8 mouse cellular contexts compared by ENCODE assay signal in genomic region chr11:31759868-31760765, GRCm38 (mm10).
DNase-seq lines count a peak whose midpoint lies in the region; ATAC-seq lines count a peak whose summit lies in the region.

No protein-coding gene starts in this region.

- no peak for ATAC-seq in kidney, embryonic 15.5 days (replicated peaks; ENCODE audit: low FRiP score)
- ATAC-seq in neural tube, embryonic 14.5 days (ENCODE audit: low read depth) = peak; percentile 59; the same call in 1 of the 2 replicates
- ATAC-seq in megakaryocyte-erythroid progenitor cell, adult 5-6 weeks (replicated peaks; ENCODE audit: low FRiP score, low TSS enrichment, poor library complexity, severe bottlenecking) = no peak

- H3K4me3 ChIP-seq in kidney, embryonic 15.5 days (replicated peaks) = no peak overlapping the region
- no peak overlapping the region for H3K4me3 ChIP-seq in neural tube, embryonic 14.5 days (ENCODE audit: low read depth, low read length)

- no peaks in the 10 kb centered on the region for H3K27me3 ChIP-seq in kidney, embryonic 15.5 days
- H3K27me3 ChIP-seq in neural tube, embryonic 14.5 days (ENCODE audit: control insufficient read depth, insufficient read depth, low read length) = no peaks in the 10 kb centered on the region

- DNase-seq in kidney, adult 18-20 months = peak; percentile 21
- peak; percentile 65 for DNase-seq in T-cell, adult 2 months (ENCODE audit: low spot score)
- DNase-seq in frontal cortex, postnatal 10 days (ENCODE audit: low spot score in 2 of 2) = peak; percentile 37 to 55
- DNase-seq in layer of hippocampus, adult 9-11 months = peak; percentile 68
- DNase-seq in ovary, postnatal 14 days (ENCODE audit: low spot score) = no peak

- H3K36me3 ChIP-seq in kidney, embryonic 15.5 days = no peaks in the 10 kb centered on the region
- no peaks in the 10 kb centered on the region for H3K36me3 ChIP-seq in neural tube, embryonic 14.5 days (ENCODE audit: control insufficient read depth, insufficient read depth, low read length)

- no peaks in the 10 kb centered on the region for H3K9me3 ChIP-seq in kidney, embryonic 15.5 days (replicated peaks)
- no peaks in the 10 kb centered on the region for H3K9me3 ChIP-seq in neural tube, embryonic 14.5 days (ENCODE audit: control insufficient read depth, low read length)

- 68% methylated on average over 9 of the region's 9 CpGs for WGBS in kidney, embryonic 15.5 days
- 41% methylated on average over 9 of the region's 9 CpGs for WGBS in neural tube, embryonic 14.5 days

- no peaks in the 10 kb centered on the region for H3K4me1 ChIP-seq in kidney, embryonic 15.5 days
- 0 out of 2 replicates have a peak, but pooled peaks cover 3% of the 10 kb centered on the region for H3K4me1 ChIP-seq in neural tube, embryonic 14.5 days (ENCODE audit: control insufficient read depth, insufficient read depth, low read length)

- no peak overlapping the region for H3K27ac ChIP-seq in kidney, embryonic 15.5 days
- no peak overlapping the region for H3K27ac ChIP-seq in neural tube, embryonic 14.5 days (ENCODE audit: low read depth, low read length)

- H3K9ac ChIP-seq in kidney, embryonic 15.5 days = no peak overlapping the region
- no peak overlapping the region for H3K9ac ChIP-seq in neural tube, embryonic 14.5 days (replicated peaks; ENCODE audit: low read depth, low read length)

- H3K4me2 ChIP-seq in kidney, embryonic 15.5 days = no peak overlapping the region
- H3K4me2 ChIP-seq in neural tube, embryonic 14.5 days (ENCODE audit: low read depth, low read length) = no peak overlapping the region
